Mouse (Mus musculus) midbrain, postnatal 0 days (tissue): Measurements from ENCODE around the gene Mbd6. TPM values are rescaled to one million over a fixed set of nuclear protein-coding genes. Genes with fewer than 3 reads are reported as not detected.

Experiments
- ATAC-seq: fragments of 200-750 bp; cut with Nextera tagmentation; 2 replicates; pipeline ENCODE4 v1.8.0; 2017; ENCODE audit warnings: moderate number of reproducible peaks, mild to moderate bottlenecking, moderate TSS enrichment, moderate library complexity; ENCODE audit not compliant: low FRiP score
- DNase-seq: peaks from one replicate; pipeline ENCODE4 v3.0.0-alpha.2; 2015; ENCODE audit warnings: low spot score
- H3K27ac ChIP-seq: fragments of 300-500 bp; sonication (generic); 2 replicates; pipeline ENCODE4 v1.5.1; 2014; ENCODE audit warnings: low read depth, mild to moderate bottlenecking, low read length, mixed read lengths
- H3K27me3 ChIP-seq: fragments of 300-500 bp; sonication (generic); 2 replicates; pipeline ENCODE4 v1.6.1; 2014; ENCODE audit warnings: low read length, control low read depth, mixed read lengths; ENCODE audit not compliant: insufficient read depth
- H3K36me3 ChIP-seq: fragments of 300-500 bp; sonication (generic); 2 replicates; pipeline ENCODE4 v1.6.1; 2014; ENCODE audit warnings: low read length, control low read depth, mixed read lengths; ENCODE audit not compliant: insufficient read depth
- H3K4me1 ChIP-seq: fragments of 300-500 bp; sonication (generic); 2 replicates; pipeline ENCODE4 v1.6.1; 2014; ENCODE audit warnings: mild to moderate bottlenecking, control low read depth, antibody characterized with exemption, low read length, mixed read lengths; ENCODE audit not compliant: insufficient read depth
- H3K4me2 ChIP-seq: fragments of 300-500 bp; sonication (generic); 2 replicates; pipeline ENCODE4 v1.6.1; 2014; ENCODE audit warnings: low read depth, mild to moderate bottlenecking, low read length, mixed read lengths; ENCODE audit not compliant: poor library complexity, severe bottlenecking
- H3K4me3 ChIP-seq: fragments of 300-500 bp; sonication (generic); 2 replicates; pipeline ENCODE4 v1.5.1; 2014; ENCODE audit warnings: low read depth, mild to moderate bottlenecking, low read length, moderate library complexity
- H3K9ac ChIP-seq: fragments of 300-500 bp; sonication (generic); replicated peaks from 2 replicates; pipeline ENCODE4 v1.6.1; 2014; ENCODE audit warnings: mild to moderate bottlenecking, low read length, moderate library complexity, mixed read lengths; ENCODE audit not compliant: poor library complexity, severe bottlenecking
- H3K9me3 ChIP-seq: fragments of 300-500 bp; sonication (generic); 2 replicates; pipeline ENCODE4 v1.6.1; 2016; ENCODE audit warnings: low read length, control low read depth
- CTCF ChIP-seq: IDR thresholded peaks from 2 replicates; pipeline ENCODE4 v1.5.1; 2016; ENCODE audit warnings: antibody characterized with exemption, mild to moderate bottlenecking
- WGBS: fragments of 180-500 bp; shearing (Covaris S2); extraction: QIAGEN DNeasy Blood & Tissue Kit; methylation state at CpG from one replicate; pipeline ENCODE4 v1.1.7; 2014; 5-methylcytosine and 5-hydroxymethylcytosine counted together
- polyA plus RNA-seq: library from polyadenylated mRNA; unstranded; fragments of >200 nt; fragmentation: Nextera tagmentation; extraction: Ambion mirVana; gene quantifications from 2 replicates; pipeline ENCODE4 v1.2.1, GENCODE M21; 2015
- total RNA-seq: library from RNA; depleted of rRNA; stranded (reverse); fragments of >200 nt; gene quantifications from 2 replicates; pipeline ENCODE4 v1.2.3, GENCODE M21; 2014

The Mbd6 gene
- total and polyA plus RNA-seq, 2 experiments from 2014 or later, result 8.2 to 11.2 TPM

- DNase-seq, result no peak
- 34% methylated on average over 5 of the region's 5 CpGs for WGBS
- H3K4me3 ChIP-seq, result peak overlapping the region; percentile 68
- peaks cover 10% of the 10 kb centered on the region; the same call in 1 of the 2 replicates for H3K4me1 ChIP-seq
- no peak for ATAC-seq
- no peak for TF ChIP-seq CTCF
- no peaks in the 10 kb centered on the region for H3K27me3 ChIP-seq
- H3K4me2 ChIP-seq, result peak overlapping the region; percentile 80
- H3K27ac ChIP-seq, result 0 out of 2 replicates have a peak overlapping the region, but pooled peaks have one; percentile 95
- peak overlapping the region; percentile 65 for H3K9ac ChIP-seq
- no peaks in the 10 kb centered on the region for H3K9me3 ChIP-seq
- H3K36me3 ChIP-seq, result peaks cover 32% of the 10 kb centered on the region
Observed at GRCm38 (mm10) chr10:127291881-127292638, 3.2 kb upstream of the Mbd6 start.

GRCm38 (mm10) chr10:127290930-127291880 lies 2.4 kb upstream of the Mbd6 start:
- peak overlapping the region; percentile 95 for H3K27ac ChIP-seq
- peaks cover 26% of the 10 kb centered on the region for H3K36me3 ChIP-seq
- peak; percentile 25 for ATAC-seq
- peak; percentile 53 for DNase-seq
- no peak for TF ChIP-seq CTCF
- no peaks in the 10 kb centered on the region for H3K27me3 ChIP-seq
- peak overlapping the region; percentile 65 for H3K9ac ChIP-seq
- no peaks in the 10 kb centered on the region for H3K9me3 ChIP-seq
- H3K4me2 ChIP-seq, result peak overlapping the region; percentile 80
- peaks cover 17% of the 10 kb centered on the region for H3K4me1 ChIP-seq
- H3K4me3 ChIP-seq, result peak overlapping the region; percentile 68
- 2% methylated on average over 19 of the region's 19 CpGs for WGBS

GRCm38 (mm10) chr10:127290307-127290929 lies 1.6 kb upstream of the Mbd6 start:
- Histone ChIP-seq H3K27ac (peak overlapping the region; percentile 95), H3K4me1 (peaks cover 17% of the 10 kb centered on the region), H3K9ac (peak overlapping the region; percentile 65), H3K27me3 (no peaks in the 10 kb centered on the region), H3K36me3 (peaks cover 27% of the 10 kb centered on the region), H3K9me3 (no peaks in the 10 kb centered on the region), H3K4me2 (peak overlapping the region; percentile 80), H3K4me3 (peak overlapping the region; percentile 68)
- ATAC-seq (peak; percentile 92), DNase-seq (peak; percentile 100)
- peak; percentile 44 for TF ChIP-seq CTCF
- under 1% methylated on average over 31 of the region's 47 CpGs for WGBS

GRCm38 (mm10) chr10:127289573-127290191 lies 864 bp upstream of the Mbd6 start:
- Histone ChIP-seq H3K4me1 (peaks cover 17% of the 10 kb centered on the region), H3K9ac (peak overlapping the region; percentile 84)
- ATAC-seq, result no peak

GRCm38 (mm10) chr10:127288328-127288799 lies 454 bp downstream of the Mbd6 start:
- peaks cover 17% of the 10 kb centered on the region for H3K4me1 ChIP-seq
- H3K9me3 ChIP-seq, result no peaks in the 10 kb centered on the region
- H3K27ac ChIP-seq, result peak overlapping the region; percentile 95
- peak; percentile 0; the same call in 1 of the 2 replicates for ATAC-seq
- H3K9ac ChIP-seq, result peak overlapping the region; percentile 84
- TF ChIP-seq CTCF, result no peak
- peaks cover 30% of the 10 kb centered on the region for H3K36me3 ChIP-seq
- under 1% methylated on average over 22 of the region's 28 CpGs for WGBS
- H3K27me3 ChIP-seq, result no peaks in the 10 kb centered on the region
- H3K4me3 ChIP-seq, result peak overlapping the region; percentile 68
- DNase-seq, result peak; percentile 47
- peak overlapping the region; percentile 80 for H3K4me2 ChIP-seq

More at GRCm38 (mm10) chr10:127289573-127290191, 864 bp upstream of the Mbd6 start:
- no peaks in the 10 kb centered on the region for H3K9me3 ChIP-seq
- no peaks in the 10 kb centered on the region for H3K27me3 ChIP-seq
- WGBS, result 1% methylated on average over 15 of the region's 15 CpGs
- no peak for TF ChIP-seq CTCF
- H3K4me3 ChIP-seq, result peak overlapping the region; percentile 68
- peak overlapping the region; percentile 80 for H3K4me2 ChIP-seq
- peak; percentile 61 for DNase-seq
- peaks cover 26% of the 10 kb centered on the region for H3K36me3 ChIP-seq
- H3K27ac ChIP-seq, result peak overlapping the region; percentile 95
